Mouse (Mus musculus) liver, embryonic 12.5 days (tissue): ENCODE data around the gene Snrpf. TPM values are rescaled to one million over a fixed set of nuclear protein-coding genes. Genes with fewer than 3 reads are reported as not detected.

Source experiments
- ATAC-seq: fragments of 200-750 bp; cut with Nextera tagmentation; 2 replicates; pipeline ENCODE4 v1.8.0; 2017; ENCODE audit warnings: moderate number of reproducible peaks, mild to moderate bottlenecking, moderate library complexity
- H3K27ac ChIP-seq: fragments of 300-500 bp; sonication (generic); 2 replicates; pipeline ENCODE4 v1.5.1; 2016; ENCODE audit warnings: mild to moderate bottlenecking
- H3K27me3 ChIP-seq: fragments of 300-500 bp; sonication (generic); replicated peaks from 2 replicates; pipeline ENCODE4 v1.6.1; 2016; ENCODE audit warnings: mild to moderate bottlenecking, moderate library complexity
- H3K36me3 ChIP-seq: fragments of 300-500 bp; sonication (generic); 2 replicates; pipeline ENCODE4 v1.6.1; 2016; ENCODE audit warnings: mild to moderate bottlenecking, moderate library complexity
- H3K4me1 ChIP-seq: fragments of 300-500 bp; sonication (generic); 2 replicates; pipeline ENCODE4 v1.6.1; 2016
- H3K4me2 ChIP-seq: fragments of 300-500 bp; sonication (generic); 2 replicates; pipeline ENCODE4 v1.6.1; 2016; ENCODE audit warnings: mild to moderate bottlenecking, moderate library complexity
- H3K4me3 ChIP-seq: fragments of 300-500 bp; sonication (generic); 2 replicates; pipeline ENCODE4 v1.5.1; 2016; ENCODE audit warnings: mild to moderate bottlenecking, moderate library complexity
- H3K9ac ChIP-seq: fragments of 300-500 bp; sonication (generic); 2 replicates; pipeline ENCODE4 v1.6.1; 2016; ENCODE audit warnings: mild to moderate bottlenecking, moderate library complexity
- H3K9me3 ChIP-seq: fragments of 300-500 bp; sonication (generic); replicated peaks from 2 replicates; pipeline ENCODE4 v1.6.1; 2016; ENCODE audit warnings: mild to moderate bottlenecking, moderate library complexity
- WGBS: fragments of 180-500 bp; shearing (Covaris S2); methylation state at CpG from one replicate; pipeline ENCODE4 v1.1.7; 2016; ENCODE audit not compliant: insufficient replicate concordance; 5-methylcytosine and 5-hydroxymethylcytosine counted together
- polyA plus RNA-seq: library from polyadenylated mRNA; unstranded; fragments of >200 nt; fragmentation: Nextera tagmentation; extraction: Ambion mirVana; gene quantifications from 2 replicates; pipeline ENCODE4 v1.2.1, GENCODE M21; 2016

The Snrpf gene
- polyA plus RNA-seq, 1 experiment from 2014 or later, result 128 TPM

GRCm38 (mm10) chr10:93609236-93609635, 19.7 kb upstream of the Snrpf start:
- no peaks in the 10 kb centered on the region for H3K27me3 ChIP-seq
- ATAC-seq, result no peak
- 85% methylated on average over 7 of the region's 7 CpGs for WGBS

DNA sequence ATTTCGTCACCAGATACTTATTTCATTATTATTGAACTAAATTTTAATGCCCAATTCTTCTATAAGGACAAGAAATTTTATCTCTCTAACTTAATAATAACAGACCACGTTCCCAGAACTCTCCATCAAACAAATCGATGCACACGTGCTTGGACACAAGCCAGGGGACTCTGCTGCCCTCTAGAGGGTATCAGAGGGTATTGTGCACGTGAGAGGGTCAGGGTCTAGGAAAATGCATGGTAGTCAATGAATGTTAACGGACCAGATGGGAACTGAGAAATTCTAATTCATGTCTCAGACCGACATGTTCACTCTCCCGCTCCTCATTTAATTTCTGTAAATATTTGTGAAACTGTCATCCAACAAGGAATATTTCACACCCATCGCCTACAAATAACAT, 18.5 kb upstream of the Snrpf start:
- Histone ChIP-seq H3K36me3 (no peaks in the 10 kb centered on the region), H3K9me3 (peaks cover 6% of the 10 kb centered on the region; the same call in 1 of the 2 replicates), H3K9ac (no peak overlapping the region), H3K4me3 (no peak overlapping the region), H3K27me3 (no peaks in the 10 kb centered on the region), H3K4me1 (peaks cover 5% of the 10 kb centered on the region; the same call in 1 of the 2 replicates), H3K4me2 (no peak overlapping the region), H3K27ac (no peak overlapping the region)
- 58% methylated on average over 9 of the region's 9 CpGs for WGBS
- ATAC-seq, result no peak

More at GRCm38 (mm10) chr10:93609236-93609635, 19.7 kb upstream of the Snrpf start:
- no peak overlapping the region for H3K27ac ChIP-seq
- H3K36me3 ChIP-seq, result no peaks in the 10 kb centered on the region
- no peak overlapping the region for H3K4me2 ChIP-seq
- peaks cover 5% of the 10 kb centered on the region; the same call in 1 of the 2 replicates for H3K4me1 ChIP-seq
- peaks cover 9% of the 10 kb centered on the region; the same call in 1 of the 2 replicates for H3K9me3 ChIP-seq
- no peak overlapping the region for H3K9ac ChIP-seq
- no peak overlapping the region for H3K4me3 ChIP-seq

DNA sequence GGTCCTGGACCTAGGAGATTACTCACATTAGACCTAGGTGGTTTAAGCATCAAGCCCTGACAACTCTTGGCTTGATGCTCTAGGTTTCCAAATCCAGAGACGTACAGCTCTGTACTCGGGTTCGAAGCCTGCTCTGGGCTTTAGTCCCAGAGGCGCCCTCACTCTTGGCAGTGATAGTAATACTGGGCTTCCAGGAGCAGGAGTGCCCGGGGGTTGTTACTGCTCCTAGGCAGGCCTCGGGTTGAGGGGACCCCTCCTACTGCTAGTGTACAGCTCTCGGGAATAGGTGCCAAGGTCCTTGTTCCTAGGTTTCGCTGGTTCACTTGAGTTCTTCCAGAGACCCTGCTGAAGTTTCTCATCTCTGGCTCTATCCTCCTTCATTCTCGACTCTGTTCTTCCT, 16.8 kb upstream of the Snrpf start:
- no peak overlapping the region for H3K4me3 ChIP-seq
- H3K27me3 ChIP-seq, result no peaks in the 10 kb centered on the region
- H3K4me1 ChIP-seq, result no peaks in the 10 kb centered on the region
- H3K4me2 ChIP-seq, result no peak overlapping the region
- no peaks in the 10 kb centered on the region for H3K36me3 ChIP-seq
- peaks cover 6% of the 10 kb centered on the region; the same call in 1 of the 2 replicates for H3K9me3 ChIP-seq
- H3K9ac ChIP-seq, result no peak overlapping the region
- no peak overlapping the region for H3K27ac ChIP-seq
- ATAC-seq, result no peak
- 72% methylated on average over 9 of the region's 9 CpGs for WGBS

DNA sequence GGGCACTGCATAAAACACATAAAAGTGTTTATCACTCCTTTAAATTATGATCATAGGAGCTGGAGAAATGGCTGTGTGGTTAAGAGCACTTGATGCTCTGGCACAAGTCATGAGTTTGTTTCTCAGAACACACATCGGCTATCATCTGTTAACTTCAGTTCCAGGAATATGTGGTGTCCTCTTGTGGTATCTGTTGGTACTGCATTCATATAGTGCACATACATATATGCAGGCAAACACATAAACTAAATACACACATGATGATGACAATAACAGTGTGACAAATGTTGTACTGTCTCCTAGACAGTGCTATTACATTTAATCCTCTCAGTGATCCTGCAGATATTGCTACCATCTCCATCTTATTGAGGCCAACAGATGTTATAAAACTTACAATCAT, 13.8 kb upstream of the Snrpf start:
- no peak overlapping the region for H3K27ac ChIP-seq
- H3K4me1 ChIP-seq, result no peaks in the 10 kb centered on the region
- no peak overlapping the region for H3K4me2 ChIP-seq
- H3K27me3 ChIP-seq, result peaks cover 9% of the 10 kb centered on the region; the same call in 1 of the 2 replicates
- H3K4me3 ChIP-seq, result no peak overlapping the region
- H3K9me3 ChIP-seq, result no peaks in the 10 kb centered on the region
- WGBS, result 78% methylated on average over 1 of the region's 1 CpGs
- no peaks in the 10 kb centered on the region for H3K36me3 ChIP-seq
- no peak for ATAC-seq
- H3K9ac ChIP-seq, result no peak overlapping the region

- no peaks in the 10 kb centered on the region for H3K36me3 ChIP-seq
- 64% methylated on average over 5 of the region's 5 CpGs for WGBS
- H3K27me3 ChIP-seq, result peaks cover 10% of the 10 kb centered on the region; the same call in 1 of the 2 replicates
- no peaks in the 10 kb centered on the region for H3K4me1 ChIP-seq
- H3K4me3 ChIP-seq, result no peak overlapping the region
- H3K27ac ChIP-seq, result no peak overlapping the region
- H3K4me2 ChIP-seq, result no peak overlapping the region
- ATAC-seq, result no peak
- no peaks in the 10 kb centered on the region for H3K9me3 ChIP-seq
- no peak overlapping the region for H3K9ac ChIP-seq
Measured at GRCm38 (mm10) chr10:93602309-93602708, 12.8 kb upstream of the Snrpf start.

DNA sequence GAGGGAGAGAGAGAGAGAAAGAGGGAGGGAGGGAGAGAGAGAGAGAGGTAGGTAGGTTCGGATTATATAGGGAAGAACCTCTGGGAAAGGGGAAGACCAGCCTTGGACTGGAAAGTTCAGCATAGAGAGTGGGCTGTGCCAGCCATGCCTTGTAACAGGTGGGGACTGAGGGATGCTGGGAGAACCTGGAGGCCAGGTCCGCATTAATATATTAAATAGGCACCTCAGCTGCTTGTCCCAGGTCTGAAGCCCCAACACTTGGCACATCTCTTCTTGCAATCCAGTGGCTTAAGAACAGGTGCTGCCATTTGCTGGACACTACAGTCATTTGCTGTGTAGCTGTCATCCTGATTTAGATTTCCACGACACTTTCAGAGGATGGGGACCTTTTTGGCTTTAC, 7.1 kb upstream of the Snrpf start:
- no peak overlapping the region for H3K4me3 ChIP-seq
- no peak for ATAC-seq
- 60% methylated on average over 3 of the region's 3 CpGs for WGBS
- no peaks in the 10 kb centered on the region for H3K9me3 ChIP-seq
- H3K36me3 ChIP-seq, result no peaks in the 10 kb centered on the region
- no peak overlapping the region for H3K27ac ChIP-seq
- no peak overlapping the region for H3K4me2 ChIP-seq
- peaks cover 8% of the 10 kb centered on the region; the same call in 1 of the 2 replicates for H3K4me1 ChIP-seq
- no peak overlapping the region for H3K9ac ChIP-seq
- peaks cover 10% of the 10 kb centered on the region; the same call in 1 of the 2 replicates for H3K27me3 ChIP-seq

GRCm38 (mm10) chr10:93595831-93596230, 6.3 kb upstream of the Snrpf start:
- H3K27me3 ChIP-seq, result peaks cover 10% of the 10 kb centered on the region; the same call in 1 of the 2 replicates
- no peaks in the 10 kb centered on the region for H3K36me3 ChIP-seq
- H3K4me1 ChIP-seq, result peaks cover 8% of the 10 kb centered on the region; the same call in 1 of the 2 replicates
- no peak overlapping the region for H3K4me3 ChIP-seq
- ATAC-seq, result no peak
- no peak overlapping the region for H3K27ac ChIP-seq
- H3K9ac ChIP-seq, result no peak overlapping the region
- no peak overlapping the region for H3K4me2 ChIP-seq
- no peaks in the 10 kb centered on the region for H3K9me3 ChIP-seq
- WGBS, result 51% methylated on average over 4 of the region's 4 CpGs

GRCm38 (mm10) chr10:93594022-93594482, 4.5 kb upstream of the Snrpf start:
- peaks cover 14% of the 10 kb centered on the region for H3K4me1 ChIP-seq
- no peaks in the 10 kb centered on the region for H3K36me3 ChIP-seq
- no peak overlapping the region for H3K27ac ChIP-seq
- H3K9ac ChIP-seq, result peak overlapping the region; percentile 57
- H3K4me2 ChIP-seq, result peak overlapping the region; percentile 76
- ATAC-seq, result peak; percentile 63
- H3K27me3 ChIP-seq, result peaks cover 4% of the 10 kb centered on the region; the same call in 1 of the 2 replicates
- no peaks in the 10 kb centered on the region for H3K9me3 ChIP-seq
- H3K4me3 ChIP-seq, result peak overlapping the region; percentile 55
- 2% methylated on average over 22 of the region's 22 CpGs for WGBS

DNA sequence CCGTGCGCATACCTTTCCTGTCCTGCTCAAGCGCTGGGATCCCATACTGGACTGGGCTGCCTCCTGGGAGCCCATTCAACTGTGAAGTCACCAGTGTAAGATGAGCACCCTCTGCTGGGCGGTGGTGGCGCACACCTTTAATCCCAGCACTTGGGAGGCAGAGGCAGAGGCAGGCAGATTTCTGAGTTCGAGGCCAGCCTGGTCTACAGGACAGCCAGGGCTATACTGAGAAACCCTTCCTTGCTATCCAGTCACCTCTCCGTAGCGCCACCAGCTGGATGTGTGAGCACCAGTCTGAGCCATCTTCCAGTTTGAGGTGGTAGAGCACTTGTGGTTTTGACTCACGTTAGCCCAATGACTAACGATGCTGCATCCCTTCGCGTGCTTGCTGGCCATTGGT, 3.0 kb upstream of the Snrpf start:
- H3K27me3 ChIP-seq, result no peaks in the 10 kb centered on the region; the same call in 1 of the 2 replicates
- H3K36me3 ChIP-seq, result peaks cover 6% of the 10 kb centered on the region
- H3K4me3 ChIP-seq, result no peak overlapping the region
- H3K9ac ChIP-seq, result no peak overlapping the region
- no peak overlapping the region for H3K27ac ChIP-seq
- no peaks in the 10 kb centered on the region for H3K9me3 ChIP-seq
- no peak for ATAC-seq
- WGBS, result 55% methylated on average over 12 of the region's 12 CpGs
- peaks cover 29% of the 10 kb centered on the region for H3K4me1 ChIP-seq
- no peak overlapping the region for H3K4me2 ChIP-seq

DNA sequence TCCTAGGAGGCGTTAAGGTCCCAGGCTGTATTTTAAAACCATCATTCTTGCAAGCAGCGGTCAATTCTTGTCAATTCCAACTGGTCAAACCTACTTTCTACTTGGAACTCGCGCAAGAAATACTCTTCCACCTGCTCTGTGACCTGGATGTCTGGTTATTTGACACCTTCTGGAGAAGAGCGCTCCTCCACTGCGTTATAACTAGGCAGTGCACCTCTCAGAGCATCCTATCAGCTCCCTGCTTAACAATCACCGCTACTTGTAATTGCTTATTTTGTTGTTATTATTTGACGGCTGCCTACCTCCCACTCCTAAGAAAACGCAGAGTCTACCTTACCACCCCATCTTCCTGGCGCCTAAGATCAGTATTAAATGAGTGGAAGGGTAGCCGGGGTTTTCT, 710 bp downstream of the Snrpf start:
- ATAC-seq, result peak; percentile 44; the same call in 1 of the 2 replicates
- 4% methylated on average over 11 of the region's 11 CpGs for WGBS
- peak overlapping the region; percentile 78 for H3K27ac ChIP-seq

DNA sequence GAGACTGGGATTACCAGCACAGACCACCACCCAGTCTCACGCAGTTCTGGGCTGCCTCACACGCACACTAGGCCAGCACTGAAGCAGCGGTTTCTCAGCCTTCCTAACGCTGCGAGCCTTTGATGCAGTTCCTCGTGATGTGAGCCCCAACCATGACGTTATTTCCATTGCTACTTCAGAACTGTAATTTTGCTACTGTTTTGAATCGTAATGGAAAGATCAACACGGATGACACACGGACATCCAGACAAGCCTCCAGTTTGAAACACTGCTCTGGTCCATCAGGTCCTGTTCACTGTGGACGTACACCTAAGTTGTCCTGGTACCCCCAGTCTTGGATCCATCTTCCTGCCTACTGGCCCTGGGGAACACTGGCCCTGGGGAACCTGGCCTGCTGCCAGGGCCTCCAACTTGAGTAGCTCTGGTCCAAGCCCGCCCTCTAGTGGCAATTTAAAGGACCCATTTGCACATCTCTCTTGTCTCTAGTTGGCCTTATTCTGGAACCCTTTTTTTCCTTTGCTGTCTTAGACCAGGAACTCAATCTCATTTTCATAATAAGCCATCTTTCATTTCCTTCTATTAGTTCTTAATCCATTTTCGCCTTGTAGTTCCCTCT, 12.1 kb downstream of the Snrpf start:
- Histone ChIP-seq H3K27me3 (no peaks in the 10 kb centered on the region), H3K27ac (no peak overlapping the region), H3K4me1 (no peaks in the 10 kb centered on the region), H3K9ac (no peak overlapping the region), H3K36me3 (peaks cover 10% of the 10 kb centered on the region), H3K9me3 (no peaks in the 10 kb centered on the region), H3K4me3 (no peak overlapping the region), H3K4me2 (no peak overlapping the region)
- no peak for ATAC-seq
- 61% methylated on average over 13 of the region's 13 CpGs for WGBS

More for the DNA sequence above, 710 bp downstream of the Snrpf start:
- H3K9ac ChIP-seq, result peak overlapping the region; percentile 86
- H3K4me3 ChIP-seq, result peak overlapping the region; percentile 87
- no peaks in the 10 kb centered on the region for H3K27me3 ChIP-seq
- peaks cover 29% of the 10 kb centered on the region for H3K4me1 ChIP-seq
- peak overlapping the region; percentile 92 for H3K4me2 ChIP-seq
- H3K9me3 ChIP-seq, result no peaks in the 10 kb centered on the region
- peaks cover 41% of the 10 kb centered on the region for H3K36me3 ChIP-seq

DNA sequence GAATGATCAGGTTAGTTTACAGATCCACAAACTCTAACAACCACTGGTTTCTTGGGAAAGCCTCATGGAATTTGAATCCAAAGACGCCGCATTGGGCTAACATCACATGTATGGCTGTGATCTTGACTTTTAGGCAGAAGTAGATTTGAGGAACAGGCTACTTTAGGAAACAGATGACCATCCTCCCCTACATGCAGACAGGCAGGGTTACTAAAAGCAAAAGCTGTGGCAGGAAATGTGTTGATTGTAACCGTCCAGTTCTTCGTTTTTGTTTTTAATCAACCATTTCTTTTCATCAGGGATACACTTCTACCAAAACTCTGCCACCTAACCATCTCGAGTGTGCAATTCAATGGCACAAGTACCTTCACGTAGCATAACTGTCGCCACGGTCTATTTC, 13.5 kb downstream of the Snrpf start:
- H3K4me3 ChIP-seq, result no peak overlapping the region
- 61% methylated on average over 8 of the region's 8 CpGs for WGBS

More for the DNA sequence above, 13.5 kb downstream of the Snrpf start:
- H3K27me3 ChIP-seq, result no peaks in the 10 kb centered on the region
- H3K36me3 ChIP-seq, result no peaks in the 10 kb centered on the region
- no peak overlapping the region for H3K9ac ChIP-seq
- H3K4me2 ChIP-seq, result no peak overlapping the region
- H3K9me3 ChIP-seq, result no peaks in the 10 kb centered on the region
- H3K4me1 ChIP-seq, result no peaks in the 10 kb centered on the region
- no peak for ATAC-seq
- H3K27ac ChIP-seq, result no peak overlapping the region
